Mouse (Mus musculus): ENCODE data around the gene Rasl10a. TPM values are rescaled to one million over a fixed set of nuclear protein-coding genes. Genes with fewer than 3 reads are reported as not detected.

The Rasl10a gene
- polyA plus RNA-seq, 2 experiments: 0.21 to 0.34 TPM

- Histone ChIP-seq H3K4me2 (ENCODE audit: low read depth) (peak overlapping the region; percentile 59), H3K27ac (no peak overlapping the region), H3K4me1 (replicated peaks; ENCODE audit: control insufficient read depth in 2 of 2, insufficient read depth in 2 of 2, low read length in 1 of 2) (no peaks in the 10 kb centered on the region; a peak in 1 of 4 replicates), H3K36me3 (replicated peaks; ENCODE audit: control insufficient read depth, insufficient read depth, low read depth) (no peaks in the 10 kb centered on the region), H3K9ac (replicated peaks) (no peak overlapping the region), H3K9me3 (ENCODE audit: control insufficient read depth, low read length) (no peaks in the 10 kb centered on the region), H3K4me3 (ENCODE audit: insufficient read depth in 1 of 2, low read depth in 2 of 2, low read length in 2 of 2) (peak overlapping the region in 1 of 2 experiments; percentile 46; a peak in 2 of 4 replicates), H3K27me3 (ENCODE audit: control insufficient read depth, insufficient read depth, low read length) (peaks cover 73% of the 10 kb centered on the region)
- ATAC-seq (ENCODE audit: insufficient read depth) (no peak), DNase-seq (ENCODE audit: low read depth in 3 of 3, low spot score in 3 of 3) (no peak)
- TF ChIP-seq CTCF (IDR thresholded peaks at IDR 0.05; ENCODE audit: low read depth) (no peak), EP300 (IDR thresholded peaks at IDR 0.05; ENCODE audit: low read depth) (no peak)
- 13% methylated on average over 8 of the region's 8 CpGs for WGBS (ENCODE audit: insufficient replicate concordance)
Observed at GRCm38 (mm10) chr11:5057541-5057855, 430 bp upstream of the Rasl10a start.

DNA sequence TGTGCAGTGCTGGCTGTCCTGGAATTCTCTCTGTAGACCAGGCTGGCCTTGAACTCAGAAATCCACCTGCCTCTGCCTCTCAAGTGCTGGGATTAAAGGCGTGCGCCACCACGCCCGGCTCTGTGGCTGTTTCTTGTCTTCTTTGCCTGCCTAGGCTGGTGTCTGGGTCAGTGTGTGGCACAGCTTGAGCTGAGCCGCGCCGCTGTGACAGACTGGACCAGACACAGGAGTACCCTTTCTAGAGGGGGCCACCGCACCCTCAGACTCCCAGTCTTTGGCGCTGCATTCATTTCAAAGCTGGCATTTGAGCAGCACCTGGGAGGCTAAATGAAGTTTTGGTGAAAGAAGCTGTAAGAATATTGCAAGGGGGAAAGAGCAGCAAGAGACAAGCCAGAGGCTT is 855 bp downstream of the Rasl10a start:
- no peaks in the 10 kb centered on the region; a peak in 1 of 4 replicates for H3K4me1 ChIP-seq (replicated peaks; ENCODE audit: control insufficient read depth in 2 of 2, insufficient read depth in 2 of 2, low read length in 1 of 2)
- H3K9me3 ChIP-seq (ENCODE audit: control insufficient read depth, low read length): no peaks in the 10 kb centered on the region
- no peak for DNase-seq (ENCODE audit: low read depth in 3 of 3, low spot score in 3 of 3)
- H3K9ac ChIP-seq (replicated peaks): no peak overlapping the region
- no peak overlapping the region for H3K27ac ChIP-seq
- peaks cover 86% of the 10 kb centered on the region for H3K27me3 ChIP-seq (ENCODE audit: control insufficient read depth, insufficient read depth, low read length)
- H3K4me3 ChIP-seq (ENCODE audit: insufficient read depth in 1 of 2, low read depth in 2 of 2, low read length in 2 of 2): no peak overlapping the region
- 31% methylated on average over 9 of the region's 9 CpGs for WGBS (ENCODE audit: insufficient replicate concordance)
- no peak for TF ChIP-seq CTCF (IDR thresholded peaks at IDR 0.05; ENCODE audit: low read depth)
- no peak overlapping the region for H3K4me2 ChIP-seq (ENCODE audit: low read depth)
- H3K36me3 ChIP-seq (replicated peaks; ENCODE audit: control insufficient read depth, insufficient read depth, low read depth): no peaks in the 10 kb centered on the region
- no peak for ATAC-seq (ENCODE audit: insufficient read depth)

GRCm38 (mm10) chr11:5059230-5059629 is 1.3 kb downstream of the Rasl10a start:
- H3K27me3 ChIP-seq (ENCODE audit: control insufficient read depth, insufficient read depth, low read length): peaks cover 89% of the 10 kb centered on the region
- ATAC-seq (ENCODE audit: insufficient read depth): no peak
- H3K9ac ChIP-seq (replicated peaks): no peak overlapping the region
- H3K4me2 ChIP-seq (ENCODE audit: low read depth): no peak overlapping the region
- no peak for DNase-seq (ENCODE audit: low read depth in 3 of 3, low spot score in 3 of 3)
- H3K4me1 ChIP-seq (replicated peaks; ENCODE audit: control insufficient read depth in 2 of 2, insufficient read depth in 2 of 2, low read length in 1 of 2): peaks cover under 1 to 3% of the 10 kb centered on the region in 2 experiments; a peak in 1 of 4 replicates
- no peak for TF ChIP-seq EP300 (IDR thresholded peaks at IDR 0.05; ENCODE audit: low read depth)
- no peak for TF ChIP-seq CTCF (IDR thresholded peaks at IDR 0.05; ENCODE audit: low read depth)
- no peak overlapping the region for H3K4me3 ChIP-seq (ENCODE audit: insufficient read depth in 1 of 2, low read depth in 2 of 2, low read length in 2 of 2)
- 27% methylated on average over 14 of the region's 14 CpGs for WGBS (ENCODE audit: insufficient replicate concordance)
- H3K27ac ChIP-seq: no peak overlapping the region
- no peaks in the 10 kb centered on the region for H3K36me3 ChIP-seq (replicated peaks; ENCODE audit: control insufficient read depth, insufficient read depth, low read depth)
- H3K9me3 ChIP-seq (ENCODE audit: control insufficient read depth, low read length): no peaks in the 10 kb centered on the region

DNA sequence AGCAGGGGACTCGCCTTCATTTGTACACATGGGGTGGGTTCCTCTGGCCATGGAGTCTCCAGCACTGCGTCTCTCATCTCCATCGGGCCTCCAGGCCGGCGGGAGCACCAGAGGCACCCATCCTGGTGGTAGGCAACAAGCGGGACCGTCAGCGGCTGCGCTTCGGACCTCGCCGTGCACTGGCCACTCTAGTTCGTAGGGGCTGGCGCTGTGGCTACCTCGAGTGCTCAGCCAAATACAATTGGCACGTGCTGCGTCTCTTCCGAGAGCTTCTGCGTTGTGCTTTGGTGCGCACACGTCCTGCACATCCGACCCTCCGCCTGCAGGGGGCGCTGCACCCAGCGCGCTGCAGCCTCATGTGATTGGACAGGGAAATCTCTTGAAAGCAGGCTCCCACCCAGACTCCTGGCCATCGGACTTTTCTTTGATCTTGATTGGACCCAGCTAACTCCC is 1.8 kb downstream of the Rasl10a start:
- ATAC-seq (ENCODE audit: insufficient read depth): no peak
- Histone ChIP-seq H3K4me2 (ENCODE audit: low read depth) (no peak overlapping the region), H3K9me3 (ENCODE audit: control insufficient read depth, low read length) (no peaks in the 10 kb centered on the region), H3K4me1 (replicated peaks; ENCODE audit: control insufficient read depth in 2 of 2, insufficient read depth in 2 of 2, low read length in 1 of 2) (peaks cover 5% of the 10 kb centered on the region in 2 experiments; a peak in 2 of 4 replicates), H3K27me3 (ENCODE audit: control insufficient read depth, insufficient read depth, low read length) (peaks cover 93% of the 10 kb centered on the region), H3K36me3 (replicated peaks; ENCODE audit: control insufficient read depth, insufficient read depth, low read depth) (no peaks in the 10 kb centered on the region), H3K27ac (no peak overlapping the region), H3K4me3 (ENCODE audit: insufficient read depth in 1 of 2, low read depth in 2 of 2, low read length in 2 of 2) (no peak overlapping the region), H3K9ac (replicated peaks) (no peak overlapping the region)
- WGBS (ENCODE audit: insufficient replicate concordance): 8% methylated on average over 27 of the region's 27 CpGs
- TF ChIP-seq CTCF (IDR thresholded peaks at IDR 0.05; ENCODE audit: low read depth) (peak; percentile 95), EP300 (IDR thresholded peaks at IDR 0.05; ENCODE audit: low read depth) (no peak)
- no peak for DNase-seq (ENCODE audit: low read depth in 3 of 3, low spot score in 3 of 3)

DNA sequence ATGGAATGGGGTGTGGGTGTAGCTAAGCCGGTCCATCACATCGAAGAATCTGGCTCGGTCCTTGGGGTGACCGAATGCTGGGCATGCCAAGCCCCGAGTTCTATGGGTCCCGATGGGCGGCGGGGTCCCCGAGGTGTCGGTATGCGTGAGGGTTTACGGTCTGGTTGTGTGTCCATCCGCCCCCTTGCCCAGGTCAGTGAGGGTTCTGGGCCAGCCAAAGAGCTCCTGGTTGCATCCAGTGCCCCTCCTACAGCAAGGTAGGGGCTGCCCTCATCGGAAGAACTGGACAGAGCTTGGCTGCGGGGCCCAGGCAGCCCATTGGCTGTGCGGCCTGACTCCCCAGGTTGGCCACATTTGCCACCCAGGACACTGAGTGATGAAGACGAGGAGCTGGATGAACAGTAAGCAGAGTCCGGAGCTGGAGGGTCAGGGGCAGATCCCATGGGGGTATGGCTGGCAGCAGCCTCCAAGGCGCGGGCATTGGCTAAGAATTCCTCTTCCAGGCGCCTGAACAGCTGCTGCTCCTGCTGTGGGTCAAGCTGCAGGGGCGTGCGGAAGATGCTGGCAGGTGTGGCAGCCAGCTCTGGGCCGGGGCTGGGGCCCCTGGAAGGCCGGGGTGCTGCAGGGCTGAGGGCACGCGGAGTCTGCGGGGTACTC is 3.0 kb downstream of the Rasl10a start:
- ATAC-seq (ENCODE audit: insufficient read depth) (no peak), DNase-seq (ENCODE audit: low read depth in 3 of 3, low spot score in 3 of 3) (no peak)
- no peaks in the 10 kb centered on the region for H3K36me3 ChIP-seq (replicated peaks; ENCODE audit: control insufficient read depth, insufficient read depth, low read depth)
- peak overlapping the region; percentile 51; the same call in 1 of the 2 replicates for H3K4me2 ChIP-seq (ENCODE audit: low read depth)
- no peaks in the 10 kb centered on the region for H3K9me3 ChIP-seq (ENCODE audit: control insufficient read depth, low read length)
- no peak overlapping the region for H3K9ac ChIP-seq (replicated peaks)
- no peak overlapping the region for H3K27ac ChIP-seq
- H3K4me1 ChIP-seq (replicated peaks; ENCODE audit: control insufficient read depth in 2 of 2, insufficient read depth in 2 of 2, low read length in 1 of 2): peaks cover 5 to 6% of the 10 kb centered on the region in 2 experiments; a peak in 2 of 4 replicates
- H3K4me3 ChIP-seq (ENCODE audit: insufficient read depth in 1 of 2, low read depth in 2 of 2, low read length in 2 of 2): no peak overlapping the region; a peak in 1 of 4 replicates
- peaks cover 86% of the 10 kb centered on the region for H3K27me3 ChIP-seq (ENCODE audit: control insufficient read depth, insufficient read depth, low read length)
- 65% methylated on average over 28 of the region's 28 CpGs for WGBS (ENCODE audit: insufficient replicate concordance)
- no peak for TF ChIP-seq CTCF (IDR thresholded peaks at IDR 0.05; ENCODE audit: low read depth)
- no peak for TF ChIP-seq EP300 (IDR thresholded peaks at IDR 0.05; ENCODE audit: low read depth)
